Mouse (Mus musculus): ENCODE measurements around the gene Lsm11.

- TF ChIP-seq FLI1 (IDR thresholded peaks at IDR 0.05; ENCODE audit: low read length) = no peak
- TF ChIP-seq GATA1 (IDR thresholded peaks at IDR 0.05; ENCODE audit: borderline replicate concordance, low read length) = no peak
Observed at GRCm38 (mm10) chr11:45973635-45974034, 28.9 kb upstream of the Lsm11 start.

All from megakaryocyte, embryonic 14.5 days (primary cell).